Mouse (Mus musculus) liver, adult 2 months (tissue): ENCODE data around the gene Fgf18.

Source experiments
- CTCF ChIP-seq: fragments of 200-500 bp; IDR thresholded peaks from 2 replicates; pipeline ENCODE4 v1.5.1; 2011; ENCODE audit warnings: low read depth, low read length, control low read depth
- POLR2A ChIP-seq: fragments of 200-500 bp; IDR thresholded peaks from 2 replicates; pipeline ENCODE4 v1.6.1; 2011; ENCODE audit warnings: low read length, control low read depth; ENCODE audit not compliant: insufficient read depth; ENCODE audit errors: extremely low read depth

DNA sequence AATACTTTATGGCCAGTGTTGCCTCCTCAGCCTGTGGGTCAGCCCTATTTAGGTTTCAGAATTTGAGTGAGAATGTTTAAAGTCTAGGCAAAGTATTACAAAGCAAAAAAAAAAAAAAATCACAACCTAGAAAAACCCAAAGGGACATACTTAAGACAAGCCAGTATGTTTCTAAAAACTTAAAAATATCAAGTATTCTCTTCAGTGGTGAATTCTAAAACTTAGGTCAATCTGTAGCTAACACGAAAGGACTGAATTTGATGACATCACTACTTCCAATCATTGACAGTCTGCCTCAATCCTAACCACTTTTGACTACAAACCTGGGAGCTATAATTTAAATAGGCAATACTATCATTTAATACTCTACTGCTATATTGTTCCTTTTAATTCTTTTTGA lies 5.8 kb upstream of the Fgf18 start:
- TF ChIP-seq CTCF (no peak), POLR2A (no peak)
